8 mouse cellular contexts compared by ENCODE assay signal in the genomic region with DNA sequence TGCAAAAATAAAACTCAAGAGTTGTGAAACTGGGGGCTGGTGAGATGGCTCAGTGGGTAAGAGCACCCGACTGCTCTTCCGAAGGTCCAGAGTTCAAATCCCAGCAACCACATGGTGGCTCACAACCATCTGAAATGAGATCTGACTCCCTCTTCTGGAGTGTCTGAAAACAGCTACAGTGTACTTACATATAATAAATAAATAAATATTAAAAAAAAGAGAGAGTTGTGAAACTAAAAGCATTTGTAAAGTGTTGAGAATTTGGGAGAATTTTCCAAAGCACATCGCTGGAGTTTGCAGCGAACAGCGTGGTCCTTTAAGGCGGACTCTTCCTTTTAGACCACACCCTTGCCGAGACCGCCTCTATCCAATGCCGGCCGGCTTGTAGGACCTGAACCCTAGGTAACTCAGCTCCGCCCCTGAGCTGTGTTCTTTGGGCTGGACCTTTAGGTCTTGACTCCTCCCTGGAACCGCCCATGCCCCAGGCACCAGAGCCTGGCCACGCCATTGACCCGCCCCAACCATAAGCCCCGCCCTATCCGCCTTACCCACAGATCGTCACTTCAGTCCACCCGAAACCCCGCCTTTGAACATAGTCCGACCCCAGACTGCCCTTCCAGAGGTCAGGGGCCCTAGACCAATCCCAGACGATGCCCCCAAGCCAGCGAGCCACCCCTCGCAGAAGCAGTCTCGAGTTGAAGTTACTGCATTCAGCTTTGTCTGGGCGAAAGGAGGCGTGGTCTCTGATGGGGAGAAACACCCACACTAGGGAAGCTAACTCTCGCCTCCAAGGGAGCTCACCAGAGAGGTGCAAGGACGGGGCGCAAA. TPM values are rescaled to one million over a fixed set of nuclear protein-coding genes. Genes with fewer than 3 reads are reported as not detected.
A peak's percentile ranks its signal among the peaks of the same experiment; 100 is the strongest.
DNase-seq lines count a peak whose midpoint lies in the region; ATAC-seq and TF ChIP-seq lines count a peak whose summit lies in the region.

No protein-coding gene starts in this region.

- no peaks in the 10 kb centered on the region for H3K9me3 ChIP-seq in hindbrain, embryonic 13.5 days

- H3K27ac ChIP-seq in hindbrain, embryonic 13.5 days = peak overlapping the region; percentile 89

- ATAC-seq in Patski = peak; percentile 98
- ATAC-seq in hindbrain, embryonic 13.5 days (ENCODE audit: low FRiP score) = peak; percentile 96

- peak overlapping the region; percentile 60 for H3K4me3 ChIP-seq in hindbrain, embryonic 13.5 days

- TF ChIP-seq CTCF in Patski (IDR thresholded peaks at IDR 0.05) = no peak

- POLR2A ChIA-PET in Patski (lab: Charles Lee) = interaction anchor here (1.2 to 1.8 kb wide), 2 partner anchors 21 to 70 kb away, joined by 4 to 5 read pairs; partner anchors contain the start of gene Hras

- CTCF ChIA-PET in Patski (lab: Charles Lee) = interaction anchor here (0.9 to 1.9 kb wide), 4 partner anchors 28 to 54 kb away, joined by 3 to 5 read pairs (median 4); no protein-coding TSS in a partner anchor

- H3K27me3 ChIP-seq in Patski = no peaks in the 10 kb centered on the region
- 0 out of 2 replicates have a peak, but pooled peaks cover 4% of the 10 kb centered on the region for H3K27me3 ChIP-seq in hindbrain, embryonic 13.5 days

- peak; percentile 79 for DNase-seq in Patski (ENCODE audit: low read depth, low spot score)
- peak; percentile 92 to 94 for DNase-seq in cerebellum, postnatal 14 days
- peak; percentile 81 to 83 for DNase-seq in frontal cortex, postnatal 14 days (ENCODE audit: low spot score in 2 of 2)
- DNase-seq in layer of hippocampus, postnatal 25 days (ENCODE audit: extremely low spot score in 1 of 2, low spot score in 1 of 2) = peak; percentile 66 to 71
- DNase-seq in lung, postnatal 25 days (ENCODE audit: low spot score) = peak; percentile 98
- DNase-seq in retina, embryonic 14.5 days (ENCODE audit: low spot score) = peak; percentile 95
- peak; percentile 88 for DNase-seq in thymus, postnatal 4 days

- H3K4me2 ChIP-seq in hindbrain, embryonic 13.5 days = peak overlapping the region; percentile 67

- H3K4me1 ChIP-seq in hindbrain, embryonic 13.5 days (replicated peaks) = 0 out of 2 replicates have a peak, but pooled peaks cover 5% of the 10 kb centered on the region

- no peaks in the 10 kb centered on the region for H3K36me3 ChIP-seq in hindbrain, embryonic 13.5 days

- H3K9ac ChIP-seq in hindbrain, embryonic 13.5 days = peak overlapping the region; percentile 76

- WGBS in hindbrain, embryonic 13.5 days = 2% methylated on average over 29 of the region's 29 CpGs

- in situ Hi-C loops in Patski (cut with MboI; ENCODE audit: low pct_unique_long_range_greater_than_20kb) = no loop called here

RNA-seq across cellular contexts. Expression of gene Ptdss2, which starts 0.7 kb away (rescaled TPM):
- polyA plus RNA-seq in Patski (2021) = 96.0 TPM
- polyA plus RNA-seq in hindbrain, embryonic 13.5 days (2015; fragmentation: Nextera tagmentation; extraction: Ambion mirVana) = 79.8 and 83.6 TPM in 2 replicates
- 10 to 100 TPM; 58.7 to 61.1 TPM for total RNA-seq in layer of hippocampus, postnatal 25 days (2021)

RNA-seq across cellular contexts. Expression of gene Ano9, which starts 5.3 kb away (rescaled TPM):
- 0.09 TPM for polyA plus RNA-seq in Patski (2021)
- polyA plus RNA-seq in hindbrain, embryonic 13.5 days (2015; fragmentation: Nextera tagmentation; extraction: Ambion mirVana) = 0.09 TPM in 1 of 2 replicates, not detected in the other
- total RNA-seq in layer of hippocampus, postnatal 25 days (2021) = not detected

RNA-seq across cellular contexts. Expression of gene Sigirr, which starts 22.5 kb away (rescaled TPM):
- polyA plus RNA-seq in Patski (2021) = 7.6 TPM
- 1.7 and 2.9 TPM in 2 replicates for polyA plus RNA-seq in hindbrain, embryonic 13.5 days (2015; fragmentation: Nextera tagmentation; extraction: Ambion mirVana)
- total RNA-seq in layer of hippocampus, postnatal 25 days (2021) = 1 to 10 TPM; 1.9 to 3.2 TPM

RNA-seq across cellular contexts. Expression of gene Pkp3, which starts 44.9 kb away (rescaled TPM):
- 2.2 TPM for polyA plus RNA-seq in Patski (2021)
- polyA plus RNA-seq in hindbrain, embryonic 13.5 days (2015; fragmentation: Nextera tagmentation; extraction: Ambion mirVana) = 0.27 and 0.32 TPM in 2 replicates
- not detected for total RNA-seq in layer of hippocampus, postnatal 25 days (2021)

RNA-seq across cellular contexts. Expression of gene Rnh1, which starts 49.8 kb away (rescaled TPM):
- polyA plus RNA-seq in Patski (2021) = 292 TPM
- 51.1 and 53.5 TPM in 2 replicates for polyA plus RNA-seq in hindbrain, embryonic 13.5 days (2015; fragmentation: Nextera tagmentation; extraction: Ambion mirVana)
- total RNA-seq in layer of hippocampus, postnatal 25 days (2021) = 10 to 100 TPM; 32.5 to 36.5 TPM

Comparison
In these comparisons a context has a peak if more than half of its experiments do, and no peak if none do; other contexts are left out.
1. Peak in every context shown above with its lines: DNase-seq, ATAC-seq, H3K4me3 ChIP-seq and H3K27ac ChIP-seq.